Mouse (Mus musculus): Measurements from ENCODE around the gene Pgr15l. TPM values are rescaled to one million over a fixed set of nuclear protein-coding genes. Genes with fewer than 3 reads are reported as not detected.

The Pgr15l gene
- polyA plus RNA-seq (2012; rRNA removed), result 0.06 TPM in 2 replicates

GRCm38 (mm10) chrX:97072369-97072768 is at the start of gene Pgr15l:
Gene Pgr15l (plus strand): TSS chrX:97072596.

Data from ovary, adult 2 months (tissue).